8 mouse cellular contexts compared by ENCODE assay signal in the genomic region with DNA sequence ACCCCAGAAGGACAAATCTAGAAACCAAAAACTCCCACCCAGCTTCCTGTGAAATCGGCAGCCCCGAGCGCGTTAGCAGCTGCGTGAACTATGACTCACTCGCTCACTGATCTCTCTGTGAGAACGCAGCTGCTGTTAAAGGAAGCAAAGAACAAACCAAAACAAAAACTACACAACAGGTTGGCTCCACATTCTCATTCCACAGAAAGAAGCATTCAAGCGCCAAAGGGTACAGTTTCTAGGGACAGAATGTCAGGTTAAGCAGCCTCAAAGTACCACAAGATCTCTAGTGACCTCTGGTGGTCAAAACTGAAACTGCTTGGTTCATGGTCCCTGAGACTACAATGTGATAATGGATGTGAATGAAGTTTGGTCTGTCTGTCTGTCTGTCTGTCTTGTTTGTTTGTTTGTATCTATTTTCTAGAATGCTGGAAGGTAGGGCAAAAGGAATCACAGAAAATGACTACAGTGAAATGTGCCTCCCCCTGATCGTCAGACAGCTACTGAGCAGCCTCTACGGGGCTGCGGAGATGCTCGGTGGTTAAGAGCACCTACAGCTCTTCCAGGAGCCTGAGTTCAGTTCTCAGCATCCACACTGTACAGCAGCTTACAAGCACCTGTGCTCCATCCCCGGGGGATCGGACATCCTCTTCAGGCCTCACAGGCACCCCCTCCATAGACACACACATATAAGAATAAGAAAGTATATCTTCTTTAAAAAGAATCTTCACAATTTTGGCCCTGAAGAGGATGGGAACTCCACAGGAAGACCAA. TPM values are rescaled to one million over a fixed set of nuclear protein-coding genes. Genes with fewer than 3 reads are reported as not detected.
DNase-seq lines count a peak whose midpoint lies in the region.

No protein-coding gene starts in this region.

- peak; percentile 83 for DNase-seq in gastrocnemius, adult 18-20 months (ENCODE audit: low spot score)
- DNase-seq in gastrocnemius, postnatal 25 days, result no peak
- DNase-seq in cerebellum, postnatal 14 days, result peak; percentile 87 to 89
- DNase-seq in frontal cortex, postnatal 14 days (ENCODE audit: low spot score in 2 of 2), result peak; percentile 8 to 61
- DNase-seq in hindlimb bud, embryonic 11.5 days (ENCODE audit: extremely low spot score, low read depth, low spot score), result peak; percentile 86
- peak; percentile 72 to 85 for DNase-seq in left cerebral cortex, adult 18-20 months (ENCODE audit: low spot score in 2 of 2)
- peak; percentile 94 for DNase-seq in lung, postnatal 36 days
- peak; percentile 70 for DNase-seq in retina, postnatal 7 days (ENCODE audit: low read depth, low spot score)

RNA-seq across cellular contexts. Expression of gene Ect2l, which starts 13.3 kb away (rescaled TPM):
- under 1 TPM; 0.14 to 0.30 TPM for total RNA-seq in gastrocnemius, adult 18-20 months (2021)
- total RNA-seq in gastrocnemius, postnatal 25 days (2021), result not detected
- total RNA-seq in left cerebral cortex, adult 18-20 months (2021), result under 1 TPM; 0.23 to 0.30 TPM

RNA-seq across cellular contexts. Expression of gene Ccdc28a, which starts 37.4 kb away (rescaled TPM):
- 1 to 10 TPM; 8.2 to 9.5 TPM for total RNA-seq in gastrocnemius, adult 18-20 months (2021)
- total RNA-seq in gastrocnemius, postnatal 25 days (2021), result 1 to 10 TPM; 6.9 TPM
- total RNA-seq in left cerebral cortex, adult 18-20 months (2021), result 10 to 100 TPM; 38.0 to 38.1 TPM
